Mouse (Mus musculus) forebrain, embryonic 12.5 days (tissue): ENCODE measurements around the gene Thrsp. TPM values are rescaled to one million over a fixed set of nuclear protein-coding genes. Genes with fewer than 3 reads are reported as not detected.
"Not testable (repeated sequence)": the region's sequence is repeated elsewhere in the genome, so short reads cannot be mapped to it uniquely, and the experiment has no call there.

ENCODE experiments used
- ATAC-seq: fragments of 200-750 bp; cut with Nextera tagmentation; 2 replicates; pipeline ENCODE4 v1.8.0; 2017; ENCODE audit warnings: moderate TSS enrichment; ENCODE audit not compliant: low FRiP score
- H3K27ac ChIP-seq: fragments of 300-500 bp; sonication (generic); 2 replicates; pipeline ENCODE4 v1.5.1; 2016; ENCODE audit warnings: mild to moderate bottlenecking
- H3K27me3 ChIP-seq: fragments of 300-500 bp; sonication (generic); 2 replicates; pipeline ENCODE4 v1.6.1; 2016; ENCODE audit warnings: mild to moderate bottlenecking
- H3K36me3 ChIP-seq: fragments of 300-500 bp; sonication (generic); replicated peaks from 2 replicates; pipeline ENCODE4 v1.6.1; 2016; ENCODE audit warnings: mild to moderate bottlenecking
- H3K4me1 ChIP-seq: fragments of 300-500 bp; sonication (generic); 2 replicates; pipeline ENCODE4 v1.6.1; 2016
- H3K4me2 ChIP-seq: fragments of 300-500 bp; sonication (generic); 2 replicates; pipeline ENCODE4 v1.6.1; 2016; ENCODE audit warnings: mild to moderate bottlenecking, moderate library complexity
- H3K4me3 ChIP-seq: fragments of 300-500 bp; sonication (generic); replicated peaks from 2 replicates; pipeline ENCODE4 v1.5.1; 2016; ENCODE audit warnings: mild to moderate bottlenecking
- H3K9ac ChIP-seq: fragments of 300-500 bp; sonication (generic); 2 replicates; pipeline ENCODE4 v1.6.1; 2016; ENCODE audit warnings: mild to moderate bottlenecking
- H3K9me3 ChIP-seq: fragments of 300-500 bp; sonication (generic); 2 replicates; pipeline ENCODE4 v1.6.1; 2016
- WGBS: fragments of 180-500 bp; shearing (Covaris S2); methylation state at CpG from one replicate; pipeline ENCODE4 v1.1.7; 2016; 5-methylcytosine and 5-hydroxymethylcytosine counted together
- polyA plus RNA-seq: library from polyadenylated mRNA; unstranded; fragments of >200 nt; fragmentation: Nextera tagmentation; extraction: Ambion mirVana; gene quantifications from 2 replicates; pipeline ENCODE4 v1.2.1, GENCODE M21; 2016

Thrsp gene
- polyA plus RNA-seq, result 0.34 and 0.50 TPM in 2 replicates

- Histone ChIP-seq H3K27ac (no peak within 1 kb of the TSS), H3K27me3 (peaks cover 4% of the 10 kb centered on the region; the same call in 1 of the 2 replicates), H3K9ac (no peak within 1 kb of the TSS), H3K9me3 (no peaks in the 10 kb centered on the region), H3K36me3 (peaks cover 7% of the 10 kb centered on the region; the same call in 1 of the 2 replicates), H3K4me1 (no peaks in the 10 kb centered on the region), H3K4me3 (no peak within 1 kb of the TSS), H3K4me2 (no peak within 1 kb of the TSS)
- peak; percentile 41; the same call in 1 of the 2 replicates for ATAC-seq
- 81% methylated on average over 25 of the region's 25 CpGs for WGBS
These were observed at the start of gene Thrsp for GRCm38 (mm10) chr7:97416906-97417777. Gene Thrsp (minus strand): TSS chr7:97417730.

- H3K36me3 ChIP-seq, result no peaks in the 10 kb centered on the region
- no peak overlapping the region for H3K9ac ChIP-seq
These were observed 38.0 kb upstream of the Thrsp start for GRCm38 (mm10) chr7:97455577-97455976.

GRCm38 (mm10) chr7:97454795-97455194 is 37.3 kb upstream of the Thrsp start:
- no peaks in the 10 kb centered on the region for H3K9me3 ChIP-seq
- H3K9ac ChIP-seq, result no peak overlapping the region
- no peak overlapping the region for H3K4me3 ChIP-seq
- H3K4me1 ChIP-seq, result peaks cover 10% of the 10 kb centered on the region
- ATAC-seq, result no peak
- no peak overlapping the region for H3K27ac ChIP-seq
- H3K27me3 ChIP-seq, result 0 out of 2 replicates have a peak, but pooled peaks cover 12% of the 10 kb centered on the region
- 91% methylated on average over 10 of the region's 10 CpGs for WGBS
- H3K4me2 ChIP-seq, result no peak overlapping the region
- H3K36me3 ChIP-seq, result no peaks in the 10 kb centered on the region

More at GRCm38 (mm10) chr7:97455577-97455976, 38.0 kb upstream of the Thrsp start:
- 76% methylated on average over 3 of the region's 3 CpGs for WGBS
- no peaks in the 10 kb centered on the region for H3K9me3 ChIP-seq
- peaks cover 10% of the 10 kb centered on the region for H3K4me1 ChIP-seq
- H3K4me2 ChIP-seq, result no peak overlapping the region
- no peak for ATAC-seq
- H3K27ac ChIP-seq, result no peak overlapping the region
- H3K27me3 ChIP-seq, result 0 out of 2 replicates have a peak, but pooled peaks cover 12% of the 10 kb centered on the region
- H3K4me3 ChIP-seq, result no peak overlapping the region

- 0 out of 2 replicates have a peak, but pooled peaks cover 4% of the 10 kb centered on the region for H3K9me3 ChIP-seq
- WGBS, result 5% methylated on average over 27 of the region's 27 CpGs
- ATAC-seq, result peak; percentile 14; the same call in 1 of the 2 replicates
- H3K27me3 ChIP-seq, result 0 out of 2 replicates have a peak, but pooled peaks cover 12% of the 10 kb centered on the region
- H3K4me1 ChIP-seq, result peaks cover 10% of the 10 kb centered on the region
- peak overlapping the region; percentile 60 for H3K4me2 ChIP-seq
- no peak overlapping the region for H3K27ac ChIP-seq
- peak overlapping the region; percentile 30 for H3K4me3 ChIP-seq
- H3K9ac ChIP-seq, result peak overlapping the region; percentile 44
- H3K36me3 ChIP-seq, result no peaks in the 10 kb centered on the region
These were observed 35.8 kb upstream of the Thrsp start for GRCm38 (mm10) chr7:97453141-97453921.

- Histone ChIP-seq H3K9me3 (0 out of 2 replicates have a peak, but pooled peaks cover 4% of the 10 kb centered on the region), H3K4me1 (peaks cover 12% of the 10 kb centered on the region), H3K27me3 (0 out of 2 replicates have a peak, but pooled peaks cover 12% of the 10 kb centered on the region), H3K4me3 (no peak overlapping the region), H3K27ac (no peak overlapping the region), H3K36me3 (no peaks in the 10 kb centered on the region), H3K4me2 (no peak overlapping the region), H3K9ac (no peak overlapping the region)
- no peak for ATAC-seq
- WGBS, result 78% methylated on average over 6 of the region's 6 CpGs
These were observed 34.7 kb upstream of the Thrsp start for GRCm38 (mm10) chr7:97452196-97452595.

- H3K36me3 ChIP-seq, H3K4me3 ChIP-seq, ATAC-seq, H3K4me2 ChIP-seq, H3K9ac ChIP-seq, H3K9me3 ChIP-seq, H3K27ac ChIP-seq: not testable (repeated sequence)
- WGBS, result 82% methylated on average over 2 of the region's 2 CpGs
- Histone ChIP-seq H3K4me1 (peaks cover 23% of the 10 kb centered on the region), H3K27me3 (0 out of 2 replicates have a peak, but pooled peaks cover 12% of the 10 kb centered on the region)
These were observed 33.5 kb upstream of the Thrsp start, which contains the start of gene Kctd14 for GRCm38 (mm10) chr7:97451023-97451422. Gene Kctd14 (plus strand): TSS chr7:97451323.

GRCm38 (mm10) chr7:97447050-97447531 is 29.6 kb upstream of the Thrsp start:
- Histone ChIP-seq H3K27ac (peak overlapping the region; percentile 96), H3K9me3 (0 out of 2 replicates have a peak, but pooled peaks cover 4% of the 10 kb centered on the region), H3K9ac (no peak overlapping the region), H3K27me3 (no peaks in the 10 kb centered on the region), H3K4me1 (peaks cover 13% of the 10 kb centered on the region), H3K36me3 (no peaks in the 10 kb centered on the region), H3K4me2 (no peak overlapping the region), H3K4me3 (no peak overlapping the region)
- 48% methylated on average over 6 of the region's 6 CpGs for WGBS
- ATAC-seq, result peak; percentile 68; the same call in 1 of the 2 replicates

GRCm38 (mm10) chr7:97446171-97446925 is 28.8 kb upstream of the Thrsp start:
- WGBS, result 24% methylated on average over 6 of the region's 6 CpGs
- Histone ChIP-seq H3K27me3 (no peaks in the 10 kb centered on the region), H3K4me1 (peaks cover 13% of the 10 kb centered on the region), H3K27ac (peak overlapping the region; percentile 96), H3K36me3 (no peaks in the 10 kb centered on the region), H3K4me2 (no peak overlapping the region; the same call in 1 of the 2 replicates), H3K9me3 (peaks cover 6% of the 10 kb centered on the region; the same call in 1 of the 2 replicates), H3K9ac (no peak overlapping the region), H3K4me3 (no peak overlapping the region)
- peak; percentile 92 for ATAC-seq

- ATAC-seq, result no peak
- no peak overlapping the region for H3K9ac ChIP-seq
- no peaks in the 10 kb centered on the region for H3K36me3 ChIP-seq
- no peak overlapping the region for H3K4me2 ChIP-seq
- no peaks in the 10 kb centered on the region for H3K4me1 ChIP-seq
- no peak overlapping the region for H3K4me3 ChIP-seq
- H3K27ac ChIP-seq, result no peak overlapping the region
- peaks cover 4% of the 10 kb centered on the region; the same call in 1 of the 2 replicates for H3K9me3 ChIP-seq
- no peaks in the 10 kb centered on the region for H3K27me3 ChIP-seq
These were observed 21.5 kb upstream of the Thrsp start for GRCm38 (mm10) chr7:97438986-97439385.

- H3K27me3 ChIP-seq, result no peaks in the 10 kb centered on the region
- no peak overlapping the region for H3K9ac ChIP-seq
- 85% methylated on average over 10 of the region's 10 CpGs for WGBS
- H3K27ac ChIP-seq, result no peak overlapping the region
- H3K4me3 ChIP-seq, result no peak overlapping the region
- H3K4me1 ChIP-seq, result peaks cover 17% of the 10 kb centered on the region
- ATAC-seq, result no peak
- H3K9me3 ChIP-seq, result no peaks in the 10 kb centered on the region
- H3K36me3 ChIP-seq, result no peaks in the 10 kb centered on the region
- no peak overlapping the region for H3K4me2 ChIP-seq
These were observed 17.0 kb upstream of the Thrsp start for GRCm38 (mm10) chr7:97434517-97434916.

- not testable (repeated sequence) for H3K36me3 ChIP-seq, H3K4me3 ChIP-seq, H3K9me3 ChIP-seq, ATAC-seq, H3K27me3 ChIP-seq, H3K27ac ChIP-seq, H3K9ac ChIP-seq, H3K4me2 ChIP-seq
- WGBS, result 86% methylated on average over 3 of the region's 3 CpGs
- peaks cover 22% of the 10 kb centered on the region for H3K4me1 ChIP-seq
These were observed 16.0 kb upstream of the Thrsp start for GRCm38 (mm10) chr7:97433517-97433916.
